Mouse (Mus musculus): ENCODE data around the gene Pth1r.

The Pth1r gene

GRCm38 (mm10) chr9:110718071-110718470 is 28.9 kb downstream of the Pth1r start:
- no peak for DNase-seq (ENCODE audit: low read depth, low spot score)

- no peak for DNase-seq (ENCODE audit: low read depth, low spot score)
Measured at GRCm38 (mm10) chr9:110716775-110717174, 30.2 kb downstream of the Pth1r start.

- DNase-seq (ENCODE audit: low read depth, low spot score) = no peak
Measured at GRCm38 (mm10) chr9:110715426-110715825, 31.5 kb downstream of the Pth1r start.

DNA sequence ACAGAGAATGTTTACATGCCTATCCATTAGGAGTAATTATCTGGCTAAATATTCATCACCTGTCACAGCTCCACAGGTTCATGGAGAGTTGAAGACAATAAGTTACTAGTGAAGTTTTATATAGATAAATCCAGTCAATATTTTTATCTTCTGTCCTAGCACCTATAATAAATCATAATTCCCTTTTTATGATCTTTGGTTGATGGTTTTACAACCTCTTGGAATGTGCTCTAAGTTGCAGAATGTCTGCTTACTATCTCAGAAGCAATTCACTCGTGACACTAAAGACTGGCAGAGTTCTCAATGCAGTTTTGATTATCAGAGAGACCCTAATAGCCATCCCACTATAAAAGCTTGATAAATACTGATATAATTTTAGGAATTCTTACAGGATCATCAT is 33.6 kb downstream of the Pth1r start:
- no peak for DNase-seq (ENCODE audit: low read depth, low spot score)

DNA sequence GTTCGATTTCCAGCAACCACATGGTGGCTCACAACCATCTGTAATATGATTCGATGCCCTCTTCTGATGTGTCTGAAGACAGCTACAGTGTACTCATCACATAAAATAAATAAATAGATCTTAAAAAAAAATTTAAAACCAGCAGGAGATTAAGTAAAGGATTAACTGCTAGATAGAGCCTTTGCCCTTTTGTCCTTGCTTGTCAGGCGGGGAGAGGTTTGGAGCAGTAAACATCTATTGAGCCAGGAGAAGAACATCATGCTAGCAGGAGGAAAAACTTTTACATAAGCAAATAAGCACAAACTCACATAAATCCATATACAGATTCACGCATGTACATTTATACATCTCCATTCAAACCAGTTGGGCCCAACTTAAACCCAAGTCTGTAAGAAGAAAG is 34.4 kb downstream of the Pth1r start:
- DNase-seq (ENCODE audit: low read depth, low spot score) = no peak

GRCm38 (mm10) chr9:110711996-110712395 is 34.9 kb downstream of the Pth1r start:
- peak; percentile 70 for DNase-seq (ENCODE audit: low read depth, low spot score)

DNA sequence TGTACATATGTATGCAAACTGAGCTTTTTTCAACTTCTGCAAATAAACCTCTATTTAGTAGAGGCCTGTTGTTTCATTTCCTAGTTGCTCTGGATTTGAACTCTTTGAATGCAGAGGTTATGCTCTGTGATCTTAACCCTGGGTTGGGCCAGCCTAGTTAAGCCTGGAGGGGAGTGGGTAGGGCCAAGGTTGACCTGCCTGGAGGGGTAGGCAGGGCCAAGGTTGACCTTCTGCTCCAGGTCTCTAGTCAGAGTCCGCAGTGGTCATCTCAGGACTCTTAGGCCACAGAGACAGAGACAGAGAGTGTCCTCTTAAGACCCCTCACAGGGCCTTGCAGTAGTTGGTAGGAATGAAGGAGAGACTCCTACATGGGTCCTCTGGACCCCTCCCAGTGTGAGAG is 35.4 kb downstream of the Pth1r start:
- no peak for DNase-seq (ENCODE audit: low read depth, low spot score)

- DNase-seq (ENCODE audit: low read depth, low spot score) = peak; percentile 44
Measured at GRCm38 (mm10) chr9:110709640-110710258, 37.2 kb downstream of the Pth1r start.

- DNase-seq (ENCODE audit: low read depth, low spot score) = no peak
Measured at GRCm38 (mm10) chr9:110706784-110707183, 40.2 kb downstream of the Pth1r start.

DNA sequence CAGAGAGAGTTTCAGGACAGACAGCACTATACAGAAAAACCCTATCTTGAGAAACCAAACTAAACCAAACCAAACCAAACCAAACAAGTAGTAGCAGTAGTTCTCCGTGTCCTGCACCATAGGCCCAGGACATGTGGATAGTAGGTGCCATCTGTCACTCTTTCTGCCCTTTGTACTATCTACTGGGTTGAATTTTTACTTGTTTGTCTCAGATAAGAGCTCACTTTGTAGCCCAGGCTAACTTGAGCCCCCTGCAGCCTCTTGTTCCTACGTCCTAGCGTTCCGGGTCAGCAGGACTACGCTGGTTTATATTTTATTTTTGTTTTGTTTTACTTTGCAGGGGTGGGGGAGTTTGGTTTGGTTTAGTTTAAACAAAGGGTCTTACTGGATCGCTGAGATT is 43.0 kb downstream of the Pth1r start:
- DNase-seq (ENCODE audit: low read depth, low spot score) = no peak

- no peak for DNase-seq (ENCODE audit: low read depth, low spot score)
Measured at GRCm38 (mm10) chr9:110702848-110703247, 44.1 kb downstream of the Pth1r start.

- DNase-seq (ENCODE audit: low read depth, low spot score) = no peak
Measured at GRCm38 (mm10) chr9:110701114-110702032, 45.6 kb downstream of the Pth1r start.

GRCm38 (mm10) chr9:110699574-110699973 is 47.4 kb downstream of the Pth1r start:
- DNase-seq (ENCODE audit: low read depth, low spot score) = no peak

DNA sequence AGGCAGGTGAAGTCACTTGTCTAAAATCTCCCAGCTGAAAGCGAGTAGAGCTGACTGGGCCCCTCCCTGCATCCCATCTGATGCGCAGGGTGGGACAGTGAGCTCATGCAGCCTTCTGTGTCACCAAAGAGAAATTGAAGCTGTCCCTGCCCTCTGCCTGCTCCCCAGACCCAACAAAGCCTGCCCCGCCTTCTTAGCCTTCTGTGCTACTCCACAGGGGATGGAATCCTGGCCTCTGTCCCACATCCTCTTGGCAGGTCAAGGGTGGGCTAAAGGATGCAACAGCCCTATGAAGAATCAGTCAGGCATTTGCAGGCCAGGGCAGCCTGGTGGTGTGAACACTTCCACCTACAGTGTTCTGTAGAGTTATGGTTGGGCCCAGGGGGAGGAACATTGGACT is 49.5 kb downstream of the Pth1r start:
- DNase-seq (ENCODE audit: low read depth, low spot score) = no peak

DNA sequence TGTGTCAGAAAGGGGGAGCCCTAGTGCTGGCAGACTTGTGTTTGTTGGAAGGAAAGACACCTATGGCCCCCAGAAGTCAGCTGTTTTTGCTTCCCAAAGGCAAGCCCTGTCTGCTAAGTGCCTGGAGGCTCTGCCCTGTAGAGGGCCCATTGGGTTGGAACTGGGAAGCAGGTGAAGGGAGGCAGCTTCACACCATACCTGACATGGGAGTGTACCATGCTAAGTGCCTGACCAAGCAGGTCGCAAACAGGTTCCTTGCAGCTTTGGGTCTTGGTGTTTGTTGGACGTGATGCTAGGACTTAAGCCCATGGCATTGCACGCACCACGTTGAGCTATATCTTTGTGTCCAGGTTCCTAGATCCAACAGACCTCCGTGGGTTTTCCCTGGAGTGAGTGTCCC is 50.5 kb downstream of the Pth1r start:
- no peak for DNase-seq (ENCODE audit: low read depth, low spot score)

DNA sequence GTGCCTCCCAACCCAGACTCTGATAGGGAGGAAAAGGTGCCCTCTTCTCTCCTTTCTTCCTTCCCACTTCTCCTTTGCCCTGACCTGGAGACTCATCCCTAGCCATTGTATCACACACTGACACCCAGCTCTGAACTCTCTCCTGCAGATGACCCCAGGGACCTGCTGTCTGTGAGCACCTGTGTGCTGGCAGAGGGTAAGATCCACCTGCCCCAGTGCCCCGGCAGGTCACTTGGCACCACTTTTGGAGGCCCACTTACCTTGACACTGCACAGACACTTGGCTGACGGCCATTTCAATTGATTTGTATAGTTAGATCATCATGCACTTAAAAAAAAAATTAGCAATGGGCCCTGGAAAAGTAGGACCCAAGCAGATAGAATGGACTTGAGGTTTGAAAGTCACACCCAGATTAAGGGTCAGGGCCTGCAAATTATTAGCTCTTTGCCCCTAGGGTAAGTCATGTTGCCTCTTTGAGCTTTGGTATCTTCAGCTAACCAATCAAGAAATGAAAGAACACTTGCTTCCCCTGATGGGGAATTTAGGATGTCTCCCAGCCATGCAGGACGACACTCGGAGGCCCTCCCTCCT is 51.7 kb downstream of the Pth1r start:
- DNase-seq (ENCODE audit: low read depth, low spot score) = no peak

GRCm38 (mm10) chr9:110689261-110689779 is 57.6 kb downstream of the Pth1r start:
- no peak for DNase-seq (ENCODE audit: low read depth, low spot score)

DNA sequence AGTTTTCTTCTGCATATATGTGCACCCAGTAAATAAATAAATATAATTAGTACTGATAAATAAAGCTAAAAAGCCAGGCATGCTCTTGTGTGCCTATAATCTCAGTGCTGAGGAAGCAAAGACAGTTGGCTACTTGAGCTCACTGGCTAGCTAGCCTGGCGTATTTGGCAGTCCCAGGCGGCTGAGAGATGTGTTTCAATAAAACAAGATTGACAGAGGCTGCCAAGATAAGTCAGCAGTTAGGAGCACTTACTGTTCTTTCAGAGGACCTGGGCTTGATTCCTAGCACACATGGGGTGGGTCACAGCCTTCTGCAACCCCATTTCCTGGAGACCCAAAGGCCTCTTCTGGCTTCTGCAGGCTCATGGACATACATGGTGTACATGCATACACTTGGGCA is 59.1 kb downstream of the Pth1r start:
- no peak for DNase-seq (ENCODE audit: low read depth, low spot score)

- DNase-seq (ENCODE audit: low read depth, low spot score) = no peak
Measured at GRCm38 (mm10) chr9:110687061-110687460, 59.9 kb downstream of the Pth1r start.

DNA sequence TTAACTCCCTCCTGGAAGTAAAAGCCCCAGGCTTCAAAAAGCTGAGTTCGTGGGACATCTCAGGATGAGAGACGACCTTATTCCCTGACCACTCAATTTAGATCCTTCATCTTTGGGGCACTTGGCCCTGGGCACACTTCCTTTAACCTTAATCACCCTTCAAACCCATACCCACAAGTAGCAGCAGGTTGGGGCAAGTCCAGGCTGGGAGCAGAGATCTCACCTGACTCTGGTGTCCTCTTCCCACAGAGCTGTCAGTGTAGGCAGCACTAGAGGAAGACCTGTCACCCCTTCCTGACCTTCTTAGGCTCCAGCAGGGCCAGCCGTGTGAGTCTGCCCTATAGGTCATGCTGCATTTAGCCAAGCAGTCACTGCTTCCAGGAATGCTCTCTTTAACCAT is 60.5 kb downstream of the Pth1r start:
- no peak for DNase-seq (ENCODE audit: low read depth, low spot score)

DNA sequence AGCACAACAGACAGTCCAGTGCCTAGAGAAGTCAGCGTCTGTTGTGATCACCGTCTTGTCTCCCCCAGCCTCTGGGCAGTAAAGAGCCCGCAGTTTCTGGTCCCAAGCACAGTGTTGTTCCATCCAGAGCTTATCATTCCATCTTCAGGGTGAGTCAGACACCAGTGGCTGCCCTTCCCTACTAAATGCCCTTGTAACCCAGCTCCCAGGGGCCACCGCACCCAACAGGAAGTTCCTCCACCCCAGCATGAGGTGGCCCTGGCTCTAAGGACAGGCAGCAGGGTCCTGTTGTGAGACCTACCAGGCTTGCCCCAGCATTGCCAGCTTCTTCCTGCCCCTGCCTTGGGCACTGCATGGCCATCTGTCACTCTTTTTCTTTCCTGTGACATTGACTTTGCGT is 61.4 kb downstream of the Pth1r start:
- DNase-seq (ENCODE audit: low read depth, low spot score) = no peak

DNA sequence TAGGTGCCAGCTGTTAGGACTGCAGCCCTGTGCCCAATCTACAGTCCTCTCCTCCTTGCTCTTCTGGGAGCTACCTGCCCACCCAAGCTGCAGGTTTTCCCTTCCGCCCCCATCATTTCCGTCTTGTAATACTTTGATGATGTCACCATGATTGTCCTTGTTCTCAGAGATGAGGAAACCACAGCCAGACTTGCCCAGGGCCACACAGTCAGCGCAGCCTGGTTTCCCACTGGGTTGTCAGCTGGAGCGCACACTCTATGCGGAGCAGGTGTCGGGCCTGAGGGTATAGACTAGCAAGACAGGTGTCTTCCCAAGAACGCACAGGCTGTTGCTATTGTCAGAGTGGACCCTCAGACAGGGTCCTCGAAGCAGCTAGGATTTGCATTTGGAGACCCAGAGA is 61.8 kb downstream of the Pth1r start:
- DNase-seq (ENCODE audit: low read depth, low spot score) = no peak

Data from retina, adult 2 months (tissue).